Mouse (Mus musculus) gastrocnemius, adult 8-10 months (tissue): ENCODE results near the gene Slc25a44. TPM values are rescaled to one million over a fixed set of nuclear protein-coding genes. Genes with fewer than 3 reads are reported as not detected.
"Not testable (repeated sequence)": the region's sequence is repeated elsewhere in the genome, so short reads cannot be mapped to it uniquely, and the experiment has no call there.

Experiments
- DNase-seq, 2 experiments: peaks; one replicate each; pipeline ENCODE4 v3.0.0; 2022; ENCODE audit warnings: low spot score in 2 of 2
- microRNA-seq: library from miRNA; unstranded; fragments of <30 nt; microRNA quantifications from one replicate; pipeline ENCODE4 v1.2.0, GENCODE M21; 2022
- total RNA-seq, 4 experiments: library from RNA; stranded (reverse); gene quantifications; 2 replicates each; pipeline ENCODE4 v1.2.4; 2022

Slc25a44 gene
- total RNA-seq, 4 experiments from 2014 or later = 19.5 to 22.4 (median 21.5) TPM

- DNase-seq = peak; percentile 45 to 68
These were observed 56.4 kb downstream of the Slc25a44 start for GRCm38 (mm10) chr3:88368511-88368910.

GRCm38 (mm10) chr3:88367517-88367916, 57.4 kb downstream of the Slc25a44 start:
- not testable (repeated sequence) for DNase-seq

- not testable (repeated sequence) for DNase-seq
These were observed 58.0 kb downstream of the Slc25a44 start for GRCm38 (mm10) chr3:88366830-88367428.

GRCm38 (mm10) chr3:88365705-88366361, 59.1 kb downstream of the Slc25a44 start:
- DNase-seq = no peak

- DNase-seq = peak; percentile 53 to 66
These were observed 60.6 kb downstream of the Slc25a44 start, which contains the start of gene Paqr6 for GRCm38 (mm10) chr3:88364337-88364736. Gene Paqr6, plus strand, starts transcription at chr3:88364584.

- no peak for DNase-seq
These were observed 61.2 kb downstream of the Slc25a44 start for GRCm38 (mm10) chr3:88363700-88364099.

GRCm38 (mm10) chr3:88361612-88362313, 63.2 kb downstream of the Slc25a44 start:
- no peak for DNase-seq

- no peak for DNase-seq
These were observed 63.8 kb downstream of the Slc25a44 start for GRCm38 (mm10) chr3:88361096-88361495.

Small RNAs within 50 kb of the gene (microRNA-seq; reads per million reads assigned to microRNA genes)
- not detected for gene Mir7011

Other genes with a start within 250 kb of the Slc25a44 start
- not detected for gene Rhbg, start 170.4 kb downstream of the Slc25a44 start, total RNA-seq
- gene Gm38392, start 137.9 kb downstream of the Slc25a44 start, total RNA-seq = 1 to 10 TPM in 1 of 4 experiments, under 1 TPM in 3; 0.72 to 2.2 (median 0.81) TPM
- 1 to 10 TPM; 2.6 to 7.3 (median 6.1) TPM for gene Tsacc, start 128.1 kb downstream of the Slc25a44 start, total RNA-seq
- gene Cct3, start 128.0 kb downstream of the Slc25a44 start, total RNA-seq = 100 to 1,000 TPM in 1 of 4 experiments, 10 to 100 TPM in 3; 91.1 to 102 (median 92.6) TPM
- gene Glmp, start 100.1 kb downstream of the Slc25a44 start, total RNA-seq = 10 to 100 TPM; 34.5 to 39.4 (median 37.9) TPM
- gene Tmem79, start 89.0 kb downstream of the Slc25a44 start, total RNA-seq = 1 to 10 TPM; 1.9 to 3.7 (median 2.8) TPM
- 10 to 100 TPM; 39.0 to 54.6 (median 44.5) TPM for gene Smg5, start 88.9 kb downstream of the Slc25a44 start, total RNA-seq
- under 1 TPM; 0.15 to 0.94 (median 0.56) TPM for gene Paqr6, start 60.6 kb downstream of the Slc25a44 start, total RNA-seq
- gene Bglap3, start 52.4 kb downstream of the Slc25a44 start, total RNA-seq = not detected
- gene Bglap2, start 46.4 kb downstream of the Slc25a44 start, total RNA-seq = not detected
- not detected for gene Bglap, start 40.7 kb downstream of the Slc25a44 start, total RNA-seq
- gene Pmf1, start 14.8 kb downstream of the Slc25a44 start, total RNA-seq = 10 to 100 TPM; 15.5 to 18.5 (median 16.7) TPM
- 1 to 10 TPM in 2 of 4 experiments, under 1 TPM in 2; 0.48 to 1.2 (median 1.00) TPM for gene Sema4a, start 36.0 kb upstream of the Slc25a44 start, total RNA-seq
- gene Lmna, start 84.8 kb upstream of the Slc25a44 start, total RNA-seq = 10 to 100 TPM; 59.0 to 76.0 (median 67.8) TPM
- gene Mex3a, start 107.3 kb upstream of the Slc25a44 start, total RNA-seq = under 1 TPM; 0.07 to 0.31 (median 0.15) TPM
- gene Rab25, start 123.2 kb upstream of the Slc25a44 start, total RNA-seq = not detected
- 10 to 100 TPM; 83.0 to 95.4 (median 86.1) TPM for gene Lamtor2, start 127.9 kb upstream of the Slc25a44 start, total RNA-seq
- 100 to 1,000 TPM in 1 of 4 experiments, 10 to 100 TPM in 3; 91.9 to 112 (median 94.6) TPM for gene Ubqln4, start 128.6 kb upstream of the Slc25a44 start, total RNA-seq
- gene Ssr2, start 150.7 kb upstream of the Slc25a44 start, total RNA-seq = 10 to 100 TPM; 41.5 to 44.9 (median 43.1) TPM
- 10 to 100 TPM; 13.5 to 19.0 (median 16.6) TPM for gene Arhgef2, start 180.8 kb upstream of the Slc25a44 start, total RNA-seq
- gene Rxfp4, start 228.0 kb upstream of the Slc25a44 start, total RNA-seq = not detected